Mouse (Mus musculus) embryo, embryonic 11 days (tissue): Measurements from ENCODE around the gene Ifit1bl2.
A peak's percentile ranks its signal among the peaks of the same experiment; 100 is the strongest.
"Not testable (repeated sequence)": the region's sequence is repeated elsewhere in the genome, so short reads cannot be mapped to it uniquely, and the experiment has no call there.

Experiments used
- DNase-seq: peaks from one replicate; pipeline ENCODE4 v3.0.0-alpha.2; 2015

The Ifit1bl2 gene

DNA sequence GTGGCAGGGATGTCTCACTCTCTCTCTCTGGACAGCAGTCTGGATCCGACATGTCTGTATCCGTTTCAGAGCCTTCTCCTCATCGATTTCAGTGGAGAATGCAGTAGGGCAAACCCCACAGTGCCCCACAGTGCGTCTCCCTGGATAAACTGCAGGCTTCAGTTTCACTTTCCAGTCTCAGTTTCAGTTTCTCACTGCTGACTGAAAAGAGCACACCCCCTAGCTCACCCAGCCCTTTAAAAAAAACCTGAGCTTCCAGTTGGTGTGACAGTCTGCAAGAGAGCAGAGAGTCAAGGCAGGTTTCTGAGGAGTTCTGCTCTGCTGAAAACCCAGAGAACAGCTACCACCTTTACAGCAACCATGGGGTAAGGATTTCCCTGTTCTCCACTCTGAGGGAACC is at the start of gene Ifit1bl2, which contains the start of gene Ifit1:
Gene Ifit1bl2 (minus strand): TSS at position 121 of the 400 bp plus-strand sequence.
Gene Ifit1 (plus strand): TSS at position 249 of the 400 bp plus-strand sequence.
- peak; percentile 7 for DNase-seq

DNA sequence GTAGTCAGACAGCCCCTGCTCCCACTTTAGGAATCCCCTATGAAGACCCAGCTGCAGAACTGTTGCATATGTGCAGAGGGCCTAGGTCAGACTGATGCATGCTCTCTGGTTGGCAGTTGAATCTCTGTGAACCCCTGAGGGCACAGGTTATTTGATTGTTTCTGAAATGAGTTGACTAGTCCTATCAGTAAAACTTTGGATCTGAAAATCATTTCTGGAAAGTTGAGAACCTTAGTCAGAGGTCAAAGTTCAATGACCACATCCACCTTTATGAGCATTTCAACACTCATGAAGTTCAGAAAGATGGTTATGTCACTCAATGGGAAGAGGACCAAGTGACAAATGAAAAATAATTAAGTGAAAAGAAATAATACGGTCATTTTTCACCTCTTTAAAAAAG is 45.0 kb upstream of the Ifit1bl2 start:
- DNase-seq, result no peak

DNA sequence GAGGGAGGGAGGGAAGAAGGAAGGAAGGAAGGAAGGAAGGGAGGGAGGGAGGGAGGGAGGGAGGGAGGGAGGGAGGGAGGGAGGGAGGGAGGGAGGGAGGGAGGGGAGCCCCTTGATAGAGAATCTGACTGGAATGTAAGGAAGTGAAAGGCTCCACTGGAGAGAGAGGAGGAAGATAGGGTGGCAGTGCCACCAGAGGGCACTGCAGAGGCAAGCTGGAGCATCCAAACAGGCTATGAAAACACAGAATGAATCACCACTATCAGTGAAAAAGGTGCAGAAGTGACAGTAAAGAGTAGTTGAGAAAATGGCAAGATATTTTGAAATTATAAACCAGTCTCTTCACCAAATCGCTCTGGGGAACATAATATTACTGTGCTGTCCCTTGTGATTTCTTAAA is 44.3 kb upstream of the Ifit1bl2 start:
- peak; percentile 53 for DNase-seq

DNA sequence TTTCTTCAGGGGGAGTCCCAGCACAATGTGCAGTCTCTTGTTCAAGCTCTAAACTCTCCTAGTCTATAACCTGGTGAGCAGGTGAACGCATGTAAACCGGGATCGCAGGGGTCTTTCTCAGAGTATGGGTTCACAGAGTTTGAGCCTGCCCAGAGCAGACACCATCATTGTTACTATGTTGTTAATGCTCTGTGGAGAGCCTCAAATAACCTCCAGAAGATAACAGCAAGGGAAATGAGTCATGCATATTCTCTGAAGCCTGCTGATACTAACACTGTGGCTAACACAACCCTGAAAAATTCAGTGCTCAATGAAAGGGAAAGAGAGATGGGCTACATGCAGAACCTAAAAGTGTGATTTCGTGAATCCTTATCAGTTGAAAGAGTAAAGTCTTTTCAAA is 37.9 kb upstream of the Ifit1bl2 start:
- no peak for DNase-seq

DNA sequence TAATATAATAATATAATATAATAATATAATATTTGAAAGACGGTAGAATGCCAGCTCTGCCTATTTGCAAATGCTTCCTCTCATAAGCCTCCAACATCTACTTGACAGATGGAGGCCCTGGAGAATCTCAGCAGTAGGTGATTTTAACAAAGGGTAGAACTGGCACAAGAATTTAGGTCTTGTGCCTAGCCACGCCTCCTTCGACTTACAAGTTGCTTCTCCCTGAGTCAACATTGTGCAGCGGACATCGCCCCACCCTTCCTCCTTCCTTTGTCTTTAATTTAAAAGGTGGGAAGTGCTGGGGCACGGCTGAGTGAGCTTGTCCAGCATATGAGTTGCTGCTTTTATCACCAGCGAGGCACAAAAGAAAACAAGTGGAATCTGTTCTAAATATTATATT is 32.9 kb upstream of the Ifit1bl2 start:
- no peak for DNase-seq

DNA sequence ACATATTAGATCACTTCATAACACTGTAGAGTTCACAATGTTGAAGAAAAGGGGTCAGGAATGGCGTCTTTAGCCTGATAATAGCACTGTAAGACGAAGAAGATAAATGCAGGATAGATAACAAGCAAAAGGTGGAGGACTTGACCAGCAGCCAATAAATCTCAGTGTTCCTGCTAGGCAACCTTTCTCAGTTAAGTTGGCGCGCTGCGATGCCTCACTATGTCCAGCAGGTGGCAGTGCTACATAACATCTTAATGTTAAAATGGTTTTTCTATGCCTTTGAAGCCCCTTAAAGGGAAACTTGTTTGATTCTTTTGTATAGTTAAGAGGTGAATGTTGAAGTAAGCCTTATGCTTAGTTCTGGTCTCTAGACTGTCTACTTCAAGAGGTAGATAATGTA is 25.6 kb upstream of the Ifit1bl2 start:
- DNase-seq, result peak; percentile 87

DNA sequence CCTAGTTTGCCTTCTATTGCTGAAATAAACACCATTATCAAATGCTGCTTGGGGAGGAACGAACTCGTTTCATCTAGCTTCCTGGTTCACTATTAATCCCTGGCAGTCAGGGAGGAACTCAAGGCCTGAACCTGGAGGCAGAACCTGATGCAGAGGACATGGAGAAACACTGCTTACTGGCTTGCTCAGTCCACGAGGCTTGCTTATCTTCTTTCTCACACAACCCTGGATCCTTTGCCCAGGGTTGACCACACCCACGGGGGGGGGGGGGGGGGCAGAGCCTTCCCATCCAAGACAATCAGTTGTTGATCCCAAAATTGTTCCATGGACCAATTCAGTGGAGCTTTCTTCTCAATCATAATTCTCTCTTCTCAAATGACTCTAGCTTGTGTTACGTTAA is 22.2 kb upstream of the Ifit1bl2 start:
- no peak for DNase-seq

DNA sequence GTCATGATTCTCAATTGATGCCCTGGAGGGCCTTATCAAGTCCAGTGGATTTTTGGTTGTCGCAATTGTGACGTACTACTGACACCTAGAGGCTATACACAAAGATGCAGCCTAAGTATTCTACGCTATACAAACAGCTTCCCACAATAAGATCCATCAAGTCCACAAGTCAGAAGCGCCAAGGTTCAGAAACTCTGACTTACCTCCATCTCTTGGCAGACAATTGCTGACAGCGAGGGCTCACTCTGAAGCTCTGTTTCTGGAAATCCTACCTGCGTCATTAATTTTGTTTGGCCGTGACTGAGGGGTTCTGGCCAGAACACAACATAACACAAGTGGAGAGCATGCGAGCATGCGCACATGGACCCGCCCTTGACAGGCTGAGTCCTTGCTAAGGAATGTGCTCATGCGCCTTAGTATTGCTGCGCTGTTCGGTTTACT is 21.5 kb upstream of the Ifit1bl2 start:
- DNase-seq, result peak; percentile 86

DNA sequence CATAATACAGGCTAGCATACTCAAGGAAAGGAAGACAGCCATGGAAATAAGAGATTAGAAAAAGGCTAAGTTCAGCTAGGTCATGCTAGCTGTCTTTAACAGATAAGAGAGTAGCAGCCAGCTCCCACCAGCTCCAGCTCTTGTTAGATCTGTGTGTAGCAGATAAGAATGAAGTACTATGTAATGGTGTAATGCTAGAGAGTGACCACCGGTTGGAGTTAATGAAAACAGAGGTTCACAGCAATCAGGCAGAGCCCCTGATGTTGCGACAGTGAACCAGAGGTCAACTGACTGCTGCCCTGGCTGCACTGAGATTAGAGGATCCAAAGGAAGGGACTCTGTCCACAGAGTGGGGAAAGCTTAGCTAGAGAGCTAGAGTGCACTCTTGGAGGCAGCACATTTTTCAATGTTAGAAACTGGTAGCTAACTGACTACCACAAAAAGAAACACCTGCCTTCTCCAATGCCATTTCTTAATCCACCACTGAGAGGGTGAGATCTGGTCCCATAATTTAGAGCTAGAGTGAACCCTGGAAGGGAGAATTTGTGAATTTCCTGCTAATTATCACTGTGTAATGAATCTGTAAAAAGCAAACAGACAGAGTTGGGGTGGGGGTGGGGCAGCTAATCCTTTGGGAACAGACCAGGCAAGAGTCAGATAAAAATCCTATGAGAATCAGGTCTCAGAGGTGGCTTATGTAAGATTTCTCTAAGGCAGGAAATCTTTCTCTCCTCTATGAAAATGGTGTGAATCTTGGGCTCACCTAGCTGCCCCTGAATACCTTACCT is 16.2 kb upstream of the Ifit1bl2 start:
- DNase-seq, result peak; percentile 16

DNA sequence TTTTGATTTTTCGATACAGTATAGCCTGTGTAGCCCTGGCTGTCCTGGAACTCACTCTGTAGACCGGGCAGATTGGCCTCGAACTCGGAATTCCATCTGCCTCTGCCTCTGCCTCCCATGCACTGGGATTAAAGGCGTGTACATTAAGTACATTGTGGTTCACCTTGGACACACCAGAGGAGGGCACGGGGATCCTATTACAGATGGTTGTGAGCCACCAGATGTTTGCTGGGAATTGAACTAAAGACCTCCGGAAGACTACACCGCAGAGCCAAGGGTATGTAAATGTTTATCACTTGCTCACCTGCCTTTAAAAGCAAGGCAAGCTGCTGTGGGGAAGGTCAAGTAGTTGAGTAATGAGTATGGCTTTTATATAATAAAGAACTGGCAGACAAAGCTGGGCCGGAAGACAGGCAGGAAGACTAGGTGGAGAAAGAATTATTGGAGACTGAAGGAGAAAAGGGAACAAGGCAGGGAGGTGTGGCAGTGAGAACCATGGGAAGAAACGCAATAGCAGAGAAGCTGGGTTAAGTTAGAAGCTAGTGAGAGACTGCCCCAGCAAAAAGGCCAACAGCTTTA is 14.8 kb upstream of the Ifit1bl2 start:
- DNase-seq, result no peak

DNA sequence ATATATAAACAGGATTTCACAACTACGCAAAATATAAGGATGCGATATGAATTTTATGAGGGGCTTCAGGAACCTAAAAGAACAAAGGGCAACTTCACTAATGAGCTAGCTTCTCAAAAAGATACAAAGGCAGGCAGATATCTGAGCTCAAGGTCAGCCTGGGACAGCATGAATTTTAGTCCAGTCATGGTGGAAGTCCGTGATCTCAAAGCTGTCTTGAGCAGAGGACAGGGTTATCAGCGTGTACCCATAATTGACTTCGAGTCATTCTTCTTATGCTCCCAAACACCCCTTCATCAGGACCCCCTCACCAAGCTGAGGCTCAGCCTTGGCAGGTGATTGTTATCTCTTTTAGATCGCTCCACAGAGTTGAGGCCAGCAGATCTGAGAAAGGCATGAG is 10.5 kb upstream of the Ifit1bl2 start:
- no peak for DNase-seq

DNA sequence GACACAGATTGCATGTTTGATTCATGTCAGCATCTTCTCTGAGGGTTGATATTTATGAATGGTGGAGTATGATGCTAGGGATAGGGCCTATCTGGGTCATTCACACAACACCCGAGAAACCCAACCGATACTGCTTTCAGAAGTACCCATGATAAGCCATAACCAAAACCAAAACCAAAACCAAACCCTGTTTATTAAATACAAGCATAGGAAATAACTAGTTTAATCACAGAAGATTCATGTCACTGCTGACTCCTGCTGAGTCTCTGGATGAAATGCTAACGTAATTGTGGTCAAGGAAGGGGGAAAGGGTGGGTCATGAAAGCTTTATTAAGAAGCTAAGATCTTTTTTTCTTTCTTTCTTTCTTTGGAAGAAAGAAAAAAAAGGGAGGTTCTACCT is 9.7 kb upstream of the Ifit1bl2 start:
- DNase-seq, result no peak

DNA sequence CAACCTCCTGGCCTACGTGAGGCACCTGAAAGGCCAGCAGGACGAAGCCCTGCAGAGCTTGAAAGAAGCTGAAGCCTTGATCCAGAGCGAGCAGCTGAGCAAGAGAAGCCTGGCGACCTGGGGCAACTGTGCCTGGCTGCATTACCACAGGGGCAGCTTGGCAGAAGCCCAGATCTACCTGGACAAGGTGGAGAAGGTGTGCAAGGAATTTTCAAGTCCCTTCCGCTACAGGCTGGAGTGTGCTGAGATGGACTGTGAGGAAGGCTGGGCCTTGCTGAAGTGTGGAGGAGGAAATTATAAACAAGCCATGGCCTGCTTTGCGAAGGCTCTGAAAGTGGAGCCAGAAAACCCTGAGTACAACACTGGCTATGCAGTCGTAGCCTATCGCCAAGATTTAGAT is 7.1 kb upstream of the Ifit1bl2 start:
- not testable (repeated sequence) for DNase-seq

DNA sequence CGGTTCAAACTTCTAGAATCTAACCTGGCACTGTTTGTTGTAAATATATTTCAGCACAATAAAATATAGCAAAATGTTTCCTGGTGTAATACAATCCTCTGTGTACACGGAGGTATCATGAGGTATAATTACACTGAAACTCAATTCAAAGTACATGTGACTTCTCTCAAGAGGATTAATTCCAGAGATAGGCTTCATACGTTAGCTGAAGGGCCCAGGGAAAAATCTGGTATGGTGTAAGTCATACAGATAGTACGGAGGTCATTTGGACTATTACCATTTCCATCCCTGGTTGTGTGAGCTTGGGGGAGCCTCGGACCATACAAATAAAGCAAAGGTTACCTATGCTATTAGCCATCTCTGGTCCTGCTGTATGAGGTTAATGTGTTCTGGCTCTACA is 2.1 kb upstream of the Ifit1bl2 start:
- no peak for DNase-seq

DNA sequence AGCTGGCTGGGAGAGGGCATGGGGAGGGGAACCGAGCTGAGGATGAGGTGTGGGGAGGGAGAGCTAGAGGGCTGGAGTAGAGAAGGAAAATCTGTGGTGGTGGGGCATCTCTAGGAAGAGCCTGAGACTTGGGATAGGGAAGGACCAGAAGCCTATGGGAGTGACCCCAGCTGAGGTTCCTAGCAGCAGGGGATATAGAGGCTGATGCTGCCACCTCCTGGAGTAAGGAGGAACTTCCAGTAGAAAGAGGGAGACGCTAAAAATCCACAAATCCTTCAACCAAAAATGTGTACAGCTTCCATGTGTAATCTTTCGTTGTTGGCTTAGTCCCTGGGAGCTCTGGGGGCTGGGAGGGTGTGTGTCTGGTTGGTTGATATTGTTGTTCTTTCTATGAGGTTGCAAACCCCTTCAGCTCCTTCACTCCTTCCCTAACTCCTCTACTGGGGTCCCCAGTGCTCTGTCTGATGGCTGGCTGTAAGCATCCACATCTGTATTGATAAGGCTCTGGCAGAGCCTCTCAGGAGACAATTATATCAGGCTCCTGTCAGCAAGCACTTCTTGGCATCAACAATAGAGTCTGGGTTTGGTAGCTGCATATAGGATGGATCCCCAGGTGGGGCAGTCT is 3.5 kb downstream of the Ifit1bl2 start:
- DNase-seq, result peak; percentile 71

DNA sequence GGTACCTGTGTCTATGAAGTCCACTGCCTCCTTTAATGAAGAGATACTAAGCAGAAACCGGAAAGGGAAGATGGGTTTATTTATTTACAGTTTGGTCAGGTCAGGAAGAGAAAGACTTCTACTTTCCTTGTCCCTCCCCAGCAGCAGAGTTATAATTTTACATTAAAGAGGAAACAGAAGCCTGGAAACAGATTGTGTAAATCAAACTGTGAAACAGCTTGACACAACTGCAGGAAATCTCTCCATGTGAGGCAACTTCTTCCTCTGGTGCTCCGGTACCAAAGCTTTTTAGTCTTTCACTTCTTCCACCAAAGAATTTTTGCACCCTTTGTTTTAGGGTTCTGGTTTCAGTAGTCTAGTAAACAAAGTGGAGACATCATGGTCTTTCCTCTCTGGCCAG is 7.1 kb downstream of the Ifit1bl2 start:
- no peak for DNase-seq

DNA sequence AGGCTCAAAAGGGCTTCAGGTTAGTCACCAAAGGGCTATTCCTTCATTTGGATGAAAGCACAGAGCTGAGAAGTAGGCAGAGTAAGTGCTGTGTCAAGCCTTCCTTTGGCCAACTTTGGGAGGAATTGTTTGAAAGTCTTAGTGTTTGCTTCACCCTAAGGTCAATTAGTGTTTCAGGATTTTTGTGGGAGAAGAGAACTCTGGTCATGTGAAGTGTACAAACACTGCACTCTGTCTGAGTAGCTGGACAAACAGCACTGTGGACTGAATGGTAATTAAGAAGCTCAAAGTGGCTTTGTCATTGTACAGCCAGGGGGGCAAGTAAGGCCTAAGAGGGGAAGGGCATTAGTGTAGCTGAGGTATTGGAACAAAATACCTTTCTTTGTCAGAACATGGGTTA is 9.1 kb downstream of the Ifit1bl2 start:
- DNase-seq, result no peak

DNA sequence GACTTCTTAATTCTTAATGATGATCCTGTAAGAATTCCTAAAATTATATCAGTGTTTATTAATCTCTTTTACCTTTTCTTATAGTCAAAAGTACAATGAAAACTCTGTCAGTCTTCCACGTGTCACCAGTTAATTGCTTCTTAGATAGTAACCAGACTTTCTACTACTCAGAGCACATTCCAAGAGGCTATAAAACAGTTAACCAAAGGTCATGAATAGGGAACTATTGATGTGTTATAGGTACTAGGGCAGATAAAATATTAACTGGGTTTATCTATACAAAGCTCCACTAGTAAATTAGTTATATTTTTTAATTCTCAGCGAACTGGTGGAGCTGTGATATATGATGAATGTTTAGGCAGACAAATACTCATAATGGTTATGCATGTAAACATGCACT is 13.0 kb downstream of the Ifit1bl2 start:
- DNase-seq, result no peak

DNA sequence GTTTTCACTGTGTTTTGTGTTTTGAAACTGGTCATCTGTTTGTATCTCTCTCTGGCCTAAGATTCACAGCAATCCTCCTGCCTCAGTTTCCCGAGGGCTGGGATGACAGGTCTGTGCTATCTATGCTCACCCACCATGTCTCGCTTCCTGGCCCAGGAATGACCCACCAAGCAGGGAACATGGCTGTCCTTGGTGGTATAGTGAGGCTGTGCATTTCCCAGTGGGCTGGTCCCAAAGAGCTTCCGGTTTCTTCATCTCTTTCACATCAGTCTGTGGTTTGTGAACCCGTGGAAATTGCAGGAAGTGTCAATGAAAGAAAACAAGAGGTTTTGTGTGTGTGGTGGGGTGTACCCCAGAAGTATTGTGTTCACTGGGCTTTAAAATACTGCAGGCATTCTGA is 15.9 kb downstream of the Ifit1bl2 start:
- no peak for DNase-seq

DNA sequence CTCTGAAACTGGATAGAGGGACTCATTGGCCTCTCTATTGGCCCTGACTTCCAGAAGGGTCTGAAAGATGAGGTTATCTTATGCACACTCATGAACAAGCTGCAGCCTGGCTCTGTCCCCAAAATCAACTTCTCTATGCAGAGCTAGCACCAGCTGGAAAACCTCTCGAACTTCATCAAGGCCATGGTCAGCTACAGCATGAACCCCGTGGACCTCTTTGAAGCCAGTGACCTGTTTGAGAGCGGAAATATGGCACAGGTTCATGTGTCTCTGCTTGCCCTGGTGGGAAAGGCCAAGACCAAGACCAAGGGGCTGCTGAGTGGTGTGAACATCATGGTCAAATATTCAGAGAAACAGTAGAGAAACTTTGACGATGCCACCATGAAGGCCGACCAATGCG is 16.8 kb downstream of the Ifit1bl2 start:
- no peak for DNase-seq

DNA sequence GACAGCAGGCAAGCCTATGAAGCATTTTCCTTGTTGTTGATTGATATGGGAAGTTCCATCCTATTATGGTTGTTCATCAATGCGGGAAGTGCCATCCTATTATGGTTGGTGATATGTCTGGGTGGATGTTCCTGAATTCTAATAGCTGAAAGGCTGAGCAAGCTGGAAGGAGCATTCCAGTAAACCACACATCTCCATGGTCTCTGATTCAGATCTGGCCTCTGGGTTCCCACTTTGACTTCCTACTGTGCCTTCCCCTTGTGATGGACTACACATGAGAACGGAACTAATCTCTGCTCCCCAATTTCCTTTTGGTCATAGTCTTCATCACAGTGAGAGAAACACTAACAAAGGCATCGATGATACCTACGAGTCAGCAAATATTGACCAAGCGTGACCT is 19.7 kb downstream of the Ifit1bl2 start:
- DNase-seq, result no peak

DNA sequence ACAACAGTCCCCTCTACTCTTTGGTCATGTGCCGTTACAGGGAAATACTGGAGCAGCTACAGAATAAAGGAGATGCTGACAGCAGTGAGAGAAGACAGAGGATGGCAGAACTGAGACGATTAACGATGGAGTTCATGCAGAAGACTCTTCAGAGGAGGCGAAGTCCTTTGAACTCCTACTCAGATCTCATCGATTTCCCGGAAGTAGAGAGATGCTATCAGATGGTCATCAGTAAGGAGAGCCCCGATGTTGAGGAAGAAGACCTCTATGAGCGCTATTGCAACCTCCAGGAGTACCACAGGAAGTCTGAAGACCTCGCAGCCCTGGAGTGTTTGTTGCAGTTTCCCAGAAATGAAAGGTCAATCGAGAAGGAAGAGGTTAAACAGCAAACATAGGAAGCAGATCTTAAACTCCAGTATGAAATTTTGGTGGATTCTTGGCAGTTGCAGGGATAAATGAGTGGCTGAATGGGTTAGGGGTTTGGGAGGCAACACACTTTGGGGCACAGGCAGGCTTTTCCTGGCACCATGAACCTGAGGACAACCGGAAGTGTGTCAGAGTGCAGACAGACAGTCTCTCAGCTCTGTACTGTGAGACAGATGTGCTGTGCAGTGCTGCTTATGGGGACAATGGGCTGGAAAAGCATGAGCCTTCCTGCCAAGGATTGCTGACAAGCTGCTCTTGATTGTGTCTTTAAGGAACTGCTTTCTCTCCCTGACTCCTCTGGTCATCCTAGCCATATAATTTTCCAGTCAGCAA is 28.1 kb downstream of the Ifit1bl2 start:
- DNase-seq, result not testable (repeated sequence)

DNA sequence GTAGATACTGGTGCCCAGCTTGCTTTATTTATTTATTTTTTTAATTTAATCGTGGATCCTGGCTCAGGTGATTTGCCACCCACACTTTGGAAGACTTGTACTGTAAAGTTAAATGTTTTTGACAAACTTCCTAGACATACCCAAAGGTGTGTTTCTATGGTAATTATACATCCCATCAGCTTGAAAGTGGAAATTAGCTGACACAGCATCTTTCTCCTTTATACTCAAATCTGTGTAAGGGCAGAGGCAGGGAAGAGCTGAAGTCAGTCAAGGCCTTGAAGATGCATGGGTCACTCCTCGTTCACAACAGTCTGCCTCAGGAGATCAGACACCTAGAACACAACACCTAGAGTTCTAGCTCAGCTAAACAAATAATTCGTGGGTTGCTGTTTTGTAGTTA is 30.4 kb downstream of the Ifit1bl2 start:
- DNase-seq, result not testable (repeated sequence)
